Mouse (Mus musculus) kidney, embryonic 15.5 days (tissue): ENCODE data around the gene Espl1. TPM values are rescaled to one million over a fixed set of nuclear protein-coding genes. Genes with fewer than 3 reads are reported as not detected.

Source experiments
- ATAC-seq: fragments of 200-750 bp; cut with Nextera tagmentation; replicated peaks from 2 replicates; pipeline ENCODE4 v1.8.0; 2017; ENCODE audit warnings: moderate TSS enrichment; ENCODE audit not compliant: low FRiP score
- H3K27ac ChIP-seq: fragments of 300-500 bp; sonication (generic); 2 replicates; pipeline ENCODE4 v1.5.1; 2015; ENCODE audit warnings: mild to moderate bottlenecking, inconsistent platforms
- H3K27me3 ChIP-seq: fragments of 300-500 bp; sonication (generic); 2 replicates; pipeline ENCODE4 v1.6.1; 2015; ENCODE audit warnings: inconsistent platforms
- H3K36me3 ChIP-seq: fragments of 300-500 bp; sonication (generic); 2 replicates; pipeline ENCODE4 v1.6.1; 2015; ENCODE audit warnings: inconsistent platforms
- H3K4me1 ChIP-seq: fragments of 300-500 bp; sonication (generic); 2 replicates; pipeline ENCODE4 v1.6.1; 2015; ENCODE audit warnings: inconsistent platforms
- H3K4me2 ChIP-seq: fragments of 300-500 bp; sonication (generic); 2 replicates; pipeline ENCODE4 v1.6.1; 2015; ENCODE audit warnings: moderate library complexity, mild to moderate bottlenecking, inconsistent platforms
- H3K4me3 ChIP-seq: fragments of 300-500 bp; sonication (generic); replicated peaks from 2 replicates; pipeline ENCODE4 v1.5.1; 2015; ENCODE audit warnings: mild to moderate bottlenecking, inconsistent platforms
- H3K9ac ChIP-seq: fragments of 300-500 bp; sonication (generic); 2 replicates; pipeline ENCODE4 v1.6.1; 2015; ENCODE audit warnings: mild to moderate bottlenecking, inconsistent platforms
- H3K9me3 ChIP-seq: fragments of 300-500 bp; sonication (generic); replicated peaks from 2 replicates; pipeline ENCODE4 v1.6.1; 2016; ENCODE audit warnings: inconsistent platforms
- WGBS: fragments of 180-500 bp; shearing (Covaris S2); methylation state at CpG from one replicate; pipeline ENCODE4 v1.1.7; 2015; ENCODE audit warnings: mixed read lengths; 5-methylcytosine and 5-hydroxymethylcytosine counted together
- polyA plus RNA-seq: library from polyadenylated mRNA; unstranded; fragments of >200 nt; fragmentation: Nextera tagmentation; extraction: Ambion mirVana; gene quantifications from 2 replicates; pipeline ENCODE4 v1.2.1, GENCODE M21; 2015

Gene Espl1
- polyA plus RNA-seq, 1 experiment from 2014 or later = 31.0 TPM

DNA sequence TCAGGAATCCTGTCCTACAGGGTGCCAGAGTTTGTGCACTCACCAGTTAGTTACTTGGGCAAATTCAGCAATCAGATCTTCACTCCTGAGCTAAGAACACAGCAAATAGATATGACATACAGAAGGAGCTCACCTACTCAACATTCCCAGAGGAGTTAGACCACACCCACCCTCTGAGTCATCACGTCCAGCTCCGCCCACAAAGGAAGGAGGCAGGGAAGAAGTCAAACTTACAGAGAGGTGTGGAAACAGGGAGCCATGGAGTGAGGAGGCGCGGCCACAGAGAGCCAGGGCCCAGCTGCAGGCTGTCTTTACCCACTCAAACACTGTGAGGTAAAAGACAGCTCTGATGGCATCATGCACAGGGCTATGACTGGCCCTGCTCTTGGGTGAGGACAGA, 50.4 kb downstream of the Espl1 start:
- no peak for ATAC-seq
- Histone ChIP-seq H3K27ac (no peak overlapping the region), H3K4me3 (no peak overlapping the region), H3K4me1 (peaks cover 10% of the 10 kb centered on the region), H3K4me2 (no peak overlapping the region), H3K27me3 (no peaks in the 10 kb centered on the region), H3K9ac (no peak overlapping the region), H3K36me3 (peaks cover 64% of the 10 kb centered on the region), H3K9me3 (no peaks in the 10 kb centered on the region)
- WGBS = 69% methylated on average over 4 of the region's 4 CpGs

DNA sequence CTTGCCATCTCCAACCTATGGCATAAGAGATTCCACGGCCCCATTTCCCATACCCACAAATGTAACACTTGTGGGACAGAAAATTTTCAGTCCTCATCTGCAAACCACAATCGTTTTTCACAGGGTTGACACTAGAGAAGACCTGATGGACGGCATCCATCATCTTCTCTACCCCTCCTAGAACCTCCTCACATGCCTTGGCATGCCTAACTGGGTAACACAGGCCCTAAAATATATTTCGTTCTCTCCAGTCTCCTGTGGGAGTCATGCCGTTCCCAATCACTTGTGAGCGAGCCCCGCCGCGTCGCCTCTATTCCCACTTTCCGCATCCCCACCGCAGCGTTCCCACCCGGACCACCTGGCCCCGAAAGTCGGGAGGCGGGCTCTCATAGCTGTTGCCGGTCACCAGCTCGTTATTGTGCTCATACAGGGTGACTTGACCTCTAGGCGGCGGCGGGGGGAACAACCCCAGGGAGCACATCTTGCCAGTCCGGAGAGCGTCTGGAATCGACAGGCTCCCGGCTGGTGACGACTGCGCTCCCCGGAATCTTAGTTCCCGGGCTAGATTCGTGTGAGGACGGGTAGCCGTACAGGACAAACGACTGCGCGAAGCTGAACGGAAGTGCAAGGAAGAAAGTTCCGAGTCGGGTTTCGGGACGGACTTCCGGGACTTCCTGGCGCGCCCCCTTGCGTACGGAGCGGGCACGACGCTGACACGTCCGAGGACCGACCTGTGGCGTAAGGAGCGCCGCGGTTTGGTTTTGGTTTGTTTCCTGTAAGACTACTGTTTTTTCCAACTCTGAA, 54.3 kb downstream of the Espl1 start, which contains the start of gene Aaas:
Aaas (minus strand) TSS at position 634 of the 804 bp plus-strand sequence.
- Histone ChIP-seq H3K27ac (peak within 1 kb of the TSS; percentile 85), H3K36me3 (peaks cover 27% of the 10 kb centered on the region), H3K4me3 (peak within 1 kb of the TSS; percentile 80), H3K27me3 (no peaks in the 10 kb centered on the region), H3K9ac (peak within 1 kb of the TSS; percentile 84), H3K9me3 (no peaks in the 10 kb centered on the region), H3K4me2 (peak within 1 kb of the TSS; percentile 89), H3K4me1 (peaks cover 15% of the 10 kb centered on the region)
- ATAC-seq = peak; percentile 80
- WGBS = under 1% methylated on average over 56 of the region's 56 CpGs

DNA sequence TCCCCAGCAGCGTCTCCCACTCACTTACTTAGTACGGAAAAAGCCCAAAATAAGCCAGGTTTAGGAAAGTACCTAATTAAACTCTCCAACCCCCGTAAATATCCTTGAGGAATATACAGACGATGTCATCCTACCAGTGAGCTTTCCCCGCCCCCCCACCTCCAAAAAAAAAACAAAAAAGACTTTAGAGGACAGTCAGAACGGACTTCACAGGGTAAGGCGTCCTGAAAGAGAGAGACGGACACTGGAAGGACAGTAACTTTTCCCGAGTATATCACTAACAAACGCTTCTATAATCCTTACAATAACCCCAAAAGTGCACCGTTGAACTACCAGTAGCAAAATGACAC, 54.9 kb downstream of the Espl1 start:
- Histone ChIP-seq H3K27ac (peak overlapping the region; percentile 85; the same call in 1 of the 2 replicates), H3K4me2 (peak overlapping the region; percentile 89), H3K9me3 (no peaks in the 10 kb centered on the region), H3K9ac (peak overlapping the region; percentile 84), H3K4me1 (peaks cover 20% of the 10 kb centered on the region), H3K36me3 (peaks cover 21% of the 10 kb centered on the region), H3K4me3 (peak overlapping the region; percentile 80), H3K27me3 (no peaks in the 10 kb centered on the region)
- 0 out of 2 replicates have a peak, but pooled peaks have one; percentile 19 for ATAC-seq
- 10% methylated on average over 11 of the region's 11 CpGs for WGBS

DNA sequence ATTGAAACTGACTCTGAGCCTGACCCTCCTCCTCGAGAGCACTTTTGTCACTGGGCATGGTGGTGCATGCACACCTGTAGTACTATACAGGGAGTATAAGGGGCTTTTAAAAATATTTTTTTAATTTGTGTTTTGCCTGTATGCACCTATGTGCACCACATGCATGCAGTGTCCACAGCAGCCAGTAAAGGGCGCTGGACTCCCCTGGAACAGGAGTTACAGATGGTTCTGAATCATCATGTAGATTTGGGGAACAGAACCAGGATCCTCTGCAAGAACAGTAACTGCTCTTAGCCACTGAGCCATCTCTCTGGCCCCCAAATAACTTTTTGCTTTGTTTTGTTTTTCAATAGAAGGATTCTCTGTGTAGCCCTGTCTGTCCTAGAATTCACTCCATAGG, 56.1 kb downstream of the Espl1 start:
- no peak overlapping the region for H3K4me3 ChIP-seq
- peaks cover 9% of the 10 kb centered on the region for H3K36me3 ChIP-seq
- no peak overlapping the region for H3K4me2 ChIP-seq
- no peaks in the 10 kb centered on the region for H3K9me3 ChIP-seq
- H3K4me1 ChIP-seq = peaks cover 33% of the 10 kb centered on the region
- H3K27me3 ChIP-seq = peaks cover 3% of the 10 kb centered on the region; the same call in 1 of the 2 replicates
- WGBS = 59% methylated on average over 2 of the region's 2 CpGs
- no peak for ATAC-seq
- no peak overlapping the region for H3K27ac ChIP-seq
- H3K9ac ChIP-seq = no peak overlapping the region

DNA sequence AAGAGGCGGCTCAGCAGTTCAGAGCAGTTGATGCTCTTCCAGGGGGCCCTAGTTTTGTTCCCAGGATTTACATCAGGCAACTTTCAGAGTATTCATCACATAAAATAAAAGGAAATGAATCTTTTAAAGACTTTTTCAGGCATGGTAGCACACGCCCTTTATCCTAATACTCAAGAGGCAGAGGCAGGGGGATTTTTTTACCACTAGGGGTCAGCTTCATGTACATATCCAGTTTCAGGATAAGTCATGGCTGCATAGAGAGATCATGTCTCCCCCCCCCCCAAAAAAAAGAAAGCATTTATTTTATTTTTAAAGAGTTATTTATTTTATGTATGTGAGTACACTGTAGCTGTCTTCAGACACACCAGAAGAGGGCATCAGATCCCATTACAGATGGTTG, 57.9 kb downstream of the Espl1 start:
- Histone ChIP-seq H3K4me1 (peaks cover 51% of the 10 kb centered on the region), H3K9me3 (no peaks in the 10 kb centered on the region), H3K4me3 (no peak overlapping the region), H3K27ac (no peak overlapping the region), H3K27me3 (peaks cover 18% of the 10 kb centered on the region), H3K9ac (no peak overlapping the region), H3K36me3 (no peaks in the 10 kb centered on the region), H3K4me2 (no peak overlapping the region)
- WGBS = 78% methylated on average over 2 of the region's 2 CpGs
- no peak for ATAC-seq

DNA sequence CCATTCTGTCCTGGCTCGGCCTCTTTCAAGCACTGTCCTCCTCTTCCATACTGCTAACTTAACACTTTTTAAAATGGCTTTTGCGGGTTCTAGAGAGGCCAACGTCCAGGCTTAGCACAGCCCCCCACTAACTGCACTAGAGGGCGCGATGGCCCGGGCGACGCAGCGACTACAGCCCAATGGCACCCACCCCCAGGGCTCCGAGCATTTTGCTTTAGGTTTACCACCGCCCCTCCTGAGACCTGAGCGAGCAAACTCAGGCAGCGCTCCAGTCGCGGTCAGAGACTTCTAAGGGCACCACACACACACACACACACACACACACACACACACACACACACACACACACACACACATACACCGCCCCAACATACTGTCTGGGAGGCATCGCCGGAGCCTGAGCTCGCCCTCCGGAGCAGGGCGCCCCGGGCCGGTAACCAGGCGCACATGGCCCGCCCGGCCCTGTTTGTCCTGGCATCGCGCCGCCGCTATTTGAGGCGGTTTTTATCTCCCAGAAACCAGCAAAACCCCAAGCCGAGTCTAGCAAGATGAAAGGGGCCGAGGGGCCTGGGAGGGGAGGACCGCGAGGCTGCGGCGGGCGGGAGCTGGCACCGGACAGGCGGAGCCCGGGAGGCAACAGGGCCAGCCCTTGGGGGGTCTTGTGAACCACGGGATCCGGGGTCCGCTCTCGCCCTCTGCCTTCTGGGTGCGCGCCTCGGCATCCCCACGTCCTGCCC, 59.2 kb downstream of the Espl1 start:
- WGBS = under 1% methylated on average over 47 of the region's 49 CpGs
- H3K36me3 ChIP-seq = no peaks in the 10 kb centered on the region

DNA sequence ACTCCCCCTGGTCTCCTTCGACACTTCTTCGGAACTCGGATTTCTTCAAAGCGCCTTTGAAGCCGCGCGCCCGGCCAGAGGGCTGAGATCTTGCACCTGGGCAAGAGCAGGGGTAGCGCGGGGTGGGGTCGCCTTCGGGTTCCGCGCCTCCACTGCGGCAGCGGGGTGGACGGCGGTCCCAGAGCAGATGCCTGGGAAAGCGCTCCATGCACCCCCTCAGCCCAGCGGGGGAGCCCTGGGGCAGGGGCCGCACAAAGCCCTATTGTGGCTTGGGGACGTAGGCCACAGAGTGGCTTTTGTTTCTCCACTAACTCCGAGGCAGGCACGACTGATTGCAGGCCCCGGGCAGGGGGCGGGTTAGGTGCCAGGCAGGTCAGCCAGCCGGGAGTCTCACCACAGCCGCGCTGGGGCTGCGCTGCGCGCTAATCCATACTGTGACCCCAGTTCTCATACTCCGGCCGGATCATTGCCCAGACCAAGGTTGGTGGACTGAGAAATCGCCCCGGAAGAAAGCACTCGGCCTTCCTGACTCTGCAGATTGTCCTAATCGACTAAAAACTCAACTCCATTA, 59.9 kb downstream of the Espl1 start:
- H3K9me3 ChIP-seq = no peaks in the 10 kb centered on the region
- peaks cover 44% of the 10 kb centered on the region for H3K4me1 ChIP-seq
- H3K9ac ChIP-seq = peak overlapping the region; percentile 58
- H3K27me3 ChIP-seq = peaks cover 31% of the 10 kb centered on the region
- H3K36me3 ChIP-seq = no peaks in the 10 kb centered on the region
- ATAC-seq = peak; percentile 67
- H3K4me2 ChIP-seq = peak overlapping the region; percentile 79
- peak overlapping the region; percentile 92 for H3K27ac ChIP-seq
- H3K4me3 ChIP-seq = peak overlapping the region; percentile 47
- under 1% methylated on average over 38 of the region's 38 CpGs for WGBS

More for the DNA sequence above, 59.2 kb downstream of the Espl1 start:
- H3K4me2 ChIP-seq = peak overlapping the region; percentile 79
- peaks cover 30% of the 10 kb centered on the region for H3K27me3 ChIP-seq
- peak; percentile 63 for ATAC-seq
- peak overlapping the region; percentile 58 for H3K9ac ChIP-seq
- peak overlapping the region; percentile 92 for H3K27ac ChIP-seq
- H3K9me3 ChIP-seq = no peaks in the 10 kb centered on the region
- H3K4me3 ChIP-seq = peak overlapping the region; percentile 47
- peaks cover 45% of the 10 kb centered on the region for H3K4me1 ChIP-seq

DNA sequence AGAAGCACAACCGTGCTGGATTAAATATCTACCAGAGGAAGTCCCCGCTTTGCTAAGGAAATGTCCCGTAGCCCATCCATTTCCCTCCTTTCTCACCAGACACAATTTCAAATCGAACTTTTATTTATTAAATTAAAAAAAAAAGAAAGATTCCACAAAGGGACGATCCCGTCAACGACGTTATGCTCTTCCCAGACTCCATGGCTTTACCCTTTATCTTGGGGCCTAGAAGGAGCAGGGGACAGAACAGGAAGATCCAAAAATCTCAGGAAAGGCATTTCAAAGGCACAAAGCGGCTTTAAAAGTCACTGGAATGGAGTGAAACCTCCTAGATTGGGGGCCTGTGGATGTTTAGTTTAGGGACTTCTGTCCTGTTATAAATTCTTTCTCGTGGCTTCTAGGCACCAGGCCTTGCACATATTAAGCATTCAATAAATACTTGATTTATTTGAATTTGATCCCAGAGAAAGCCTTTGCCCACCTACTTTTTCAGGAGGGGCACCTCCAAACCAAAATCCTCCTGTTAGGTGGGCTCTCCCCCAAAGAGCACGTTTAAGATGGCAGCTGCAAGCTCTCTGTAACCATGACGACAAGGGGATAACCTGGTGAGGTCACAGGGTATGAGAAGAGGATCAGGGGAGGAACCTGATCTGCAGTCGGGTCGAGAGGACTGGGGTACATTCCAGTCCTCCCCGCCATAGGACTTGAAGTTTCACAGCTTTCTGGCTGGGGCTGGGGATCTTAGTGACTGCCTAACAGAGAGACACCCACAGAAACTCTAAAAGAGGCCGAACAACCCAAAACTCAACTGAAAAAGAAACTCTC, 60.6 kb downstream of the Espl1 start:
- H3K9ac ChIP-seq = peak overlapping the region; percentile 58; the same call in 1 of the 2 replicates
- ATAC-seq = no peak; the same call in 1 of the 2 replicates
- no peaks in the 10 kb centered on the region for H3K9me3 ChIP-seq
- peaks cover 41% of the 10 kb centered on the region for H3K4me1 ChIP-seq
- peak overlapping the region; percentile 92 for H3K27ac ChIP-seq
- WGBS = 38% methylated on average over 16 of the region's 16 CpGs
- H3K36me3 ChIP-seq = no peaks in the 10 kb centered on the region
- peak overlapping the region; percentile 47; the same call in 1 of the 2 replicates for H3K4me3 ChIP-seq
- peak overlapping the region; percentile 79 for H3K4me2 ChIP-seq
- peaks cover 31% of the 10 kb centered on the region for H3K27me3 ChIP-seq

DNA sequence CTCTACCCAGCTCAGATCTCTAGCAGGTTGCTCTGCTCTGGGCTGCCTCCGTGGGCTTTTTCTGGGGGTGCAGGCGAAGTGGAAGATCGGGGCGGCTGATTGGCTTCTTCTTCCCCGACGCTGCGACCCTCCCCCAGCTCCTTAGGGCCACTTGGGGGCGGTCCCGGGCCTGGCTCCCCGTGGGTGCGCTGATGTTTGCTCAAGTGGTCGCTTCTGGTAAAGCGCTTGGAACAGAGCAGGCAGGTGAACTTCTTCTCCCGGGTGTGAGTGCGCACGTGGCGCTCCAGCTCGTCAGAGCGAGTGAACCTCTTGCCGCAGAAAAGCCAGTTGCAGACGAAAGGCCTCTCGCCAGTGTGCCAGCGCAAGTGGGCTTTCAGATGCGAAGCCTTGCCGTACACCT, 62.1 kb downstream of the Espl1 start:
- H3K4me2 ChIP-seq = peak overlapping the region; percentile 60
- H3K27ac ChIP-seq = no peak overlapping the region
- ATAC-seq = no peak
- WGBS = 1% methylated on average over 25 of the region's 25 CpGs
- H3K9me3 ChIP-seq = no peaks in the 10 kb centered on the region
- peak overlapping the region; percentile 30 for H3K4me3 ChIP-seq
- H3K36me3 ChIP-seq = no peaks in the 10 kb centered on the region
- H3K4me1 ChIP-seq = peaks cover 52% of the 10 kb centered on the region
- H3K27me3 ChIP-seq = peaks cover 32% of the 10 kb centered on the region
- H3K9ac ChIP-seq = peak overlapping the region; percentile 36; the same call in 1 of the 2 replicates

DNA sequence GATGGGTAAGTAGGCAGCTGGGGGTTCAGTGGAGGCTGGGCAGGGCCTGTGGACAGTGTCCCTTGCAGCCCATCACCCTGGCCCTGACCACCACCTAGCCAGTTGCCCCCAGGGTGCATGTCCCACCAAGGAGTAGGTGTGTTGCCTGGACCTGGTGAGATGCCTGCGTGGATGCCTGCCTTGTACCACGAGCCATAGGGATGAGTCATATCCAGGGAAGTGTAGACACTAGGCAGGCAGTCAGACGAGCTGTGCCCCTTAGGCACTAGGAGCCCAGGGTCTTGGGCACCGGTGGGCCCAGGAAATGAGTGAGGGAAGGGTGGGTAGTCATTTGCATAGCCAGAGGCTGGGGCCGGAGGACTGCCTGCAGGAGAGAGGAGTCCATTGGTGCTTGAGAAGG, 62.8 kb downstream of the Espl1 start:
- H3K27me3 ChIP-seq = peaks cover 38% of the 10 kb centered on the region
- peaks cover 53% of the 10 kb centered on the region for H3K4me1 ChIP-seq
- no peaks in the 10 kb centered on the region for H3K9me3 ChIP-seq
- no peak overlapping the region for H3K27ac ChIP-seq
- no peak overlapping the region for H3K9ac ChIP-seq
- 0 out of 2 replicates have a peak overlapping the region, but pooled peaks have one; percentile 60 for H3K4me2 ChIP-seq
- 25% methylated on average over 5 of the region's 5 CpGs for WGBS
- no peaks in the 10 kb centered on the region for H3K36me3 ChIP-seq
- ATAC-seq = no peak
- H3K4me3 ChIP-seq = no peak overlapping the region

DNA sequence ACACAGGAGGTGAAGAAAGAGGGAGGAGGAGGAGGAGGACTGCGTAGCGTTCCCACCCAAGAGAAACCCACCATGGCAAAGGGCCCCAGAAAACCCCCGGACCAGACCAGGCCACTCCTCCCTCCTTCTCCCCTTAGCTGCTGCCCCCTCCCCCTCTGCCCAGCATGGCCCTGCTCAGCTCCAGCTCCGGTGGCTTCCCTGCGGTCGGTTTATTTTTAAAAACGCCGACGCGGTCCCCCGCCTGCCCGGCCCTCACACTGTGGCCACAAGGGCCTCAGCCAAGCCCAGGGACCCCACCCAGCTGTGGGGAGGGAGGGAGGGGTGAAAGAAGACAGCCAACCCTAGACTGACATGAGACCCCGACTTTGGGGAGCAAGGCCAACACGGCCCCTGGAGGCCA, 66.6 kb downstream of the Espl1 start:
- Histone ChIP-seq H3K36me3 (no peaks in the 10 kb centered on the region), H3K27me3 (peaks cover 54% of the 10 kb centered on the region), H3K4me3 (peak overlapping the region; percentile 11), H3K9ac (peak overlapping the region; percentile 35; the same call in 1 of the 2 replicates), H3K4me2 (peak overlapping the region; percentile 44), H3K9me3 (no peaks in the 10 kb centered on the region), H3K4me1 (peaks cover 45% of the 10 kb centered on the region), H3K27ac (peak overlapping the region; percentile 19)
- WGBS = 8% methylated on average over 14 of the region's 14 CpGs
- peak; percentile 28; the same call in 1 of the 2 replicates for ATAC-seq
